Mouse (Mus musculus): Measurements from ENCODE around the gene Retsat. TPM values are rescaled to one million over a fixed set of nuclear protein-coding genes. Genes with fewer than 3 reads are reported as not detected.

Gene Retsat
- polyA plus RNA-seq, 1 experiment from 2014 or later, result 7.0 TPM

DNA sequence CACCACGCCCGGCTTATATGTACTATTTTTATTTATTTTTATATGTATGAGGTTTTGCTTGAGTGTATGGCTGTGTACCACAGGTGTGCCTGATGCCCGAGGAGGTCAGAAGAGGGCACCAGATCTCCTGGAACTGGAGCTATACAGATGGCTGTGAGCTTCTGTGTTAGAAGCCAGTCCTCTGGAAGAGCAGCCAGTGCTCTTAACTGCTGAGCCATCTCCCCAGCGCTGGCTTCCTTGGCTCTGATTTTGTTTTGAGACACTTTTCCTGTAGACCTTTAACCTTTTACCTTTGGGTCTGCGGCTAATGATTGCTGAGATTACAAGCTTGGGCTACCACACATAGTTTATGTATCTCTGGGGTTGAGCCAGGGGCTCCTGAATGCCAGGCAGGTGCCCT is 30.8 kb upstream of the Retsat start:
- Histone ChIP-seq H3K4me3 (no peak overlapping the region), H3K4me1 (replicated peaks) (peaks cover 5% of the 10 kb centered on the region; the same call in 1 of the 2 replicates), H3K27me3 (no peaks in the 10 kb centered on the region), H3K36me3 (0 out of 2 replicates have a peak, but pooled peaks cover 7% of the 10 kb centered on the region), H3K9me3 (no peaks in the 10 kb centered on the region), H3K9ac (no peak overlapping the region), H3K27ac (replicated peaks) (no peak overlapping the region), H3K4me2 (no peak overlapping the region)
- 86% methylated on average over 5 of the region's 5 CpGs for WGBS
- no peak for ATAC-seq (ENCODE audit: low FRiP score, low read depth)

GRCm38 (mm10) chr6:72568736-72569135 is 29.5 kb upstream of the Retsat start:
- no peaks in the 10 kb centered on the region for H3K27me3 ChIP-seq
- no peak overlapping the region for H3K4me2 ChIP-seq
- no peak overlapping the region for H3K4me3 ChIP-seq
- no peak overlapping the region for H3K9ac ChIP-seq
- no peak for ATAC-seq (ENCODE audit: low FRiP score, low read depth)
- H3K36me3 ChIP-seq, result peaks cover 10% of the 10 kb centered on the region; the same call in 1 of the 2 replicates
- no peak overlapping the region for H3K27ac ChIP-seq (replicated peaks)
- peaks cover 5% of the 10 kb centered on the region; the same call in 1 of the 2 replicates for H3K4me1 ChIP-seq (replicated peaks)
- H3K9me3 ChIP-seq, result no peaks in the 10 kb centered on the region
- WGBS, result 90% methylated on average over 10 of the region's 10 CpGs

GRCm38 (mm10) chr6:72570644-72571397 is 27.5 kb upstream of the Retsat start:
- no peaks in the 10 kb centered on the region for H3K9me3 ChIP-seq
- WGBS, result 88% methylated on average over 10 of the region's 10 CpGs
- H3K36me3 ChIP-seq, result peaks cover 19% of the 10 kb centered on the region; the same call in 1 of the 2 replicates
- no peak overlapping the region for H3K9ac ChIP-seq
- ATAC-seq (ENCODE audit: low FRiP score, low read depth), result no peak
- H3K4me1 ChIP-seq (replicated peaks), result peaks cover 2% of the 10 kb centered on the region; the same call in 1 of the 2 replicates
- H3K27me3 ChIP-seq, result no peaks in the 10 kb centered on the region
- no peak overlapping the region for H3K4me3 ChIP-seq
- H3K27ac ChIP-seq (replicated peaks), result no peak overlapping the region
- H3K4me2 ChIP-seq, result no peak overlapping the region

- no peaks in the 10 kb centered on the region for H3K27me3 ChIP-seq
- H3K4me2 ChIP-seq, result no peak overlapping the region
- H3K4me1 ChIP-seq (replicated peaks), result no peaks in the 10 kb centered on the region
- H3K4me3 ChIP-seq, result no peak overlapping the region
- H3K27ac ChIP-seq (replicated peaks), result no peak overlapping the region
- WGBS, result 45% methylated on average over 3 of the region's 3 CpGs
- no peak for ATAC-seq (ENCODE audit: low FRiP score, low read depth)
- no peaks in the 10 kb centered on the region for H3K9me3 ChIP-seq
- no peak overlapping the region for H3K9ac ChIP-seq
- H3K36me3 ChIP-seq, result peaks cover 24% of the 10 kb centered on the region
These were observed 26.4 kb upstream of the Retsat start for GRCm38 (mm10) chr6:72571826-72572225.

DNA sequence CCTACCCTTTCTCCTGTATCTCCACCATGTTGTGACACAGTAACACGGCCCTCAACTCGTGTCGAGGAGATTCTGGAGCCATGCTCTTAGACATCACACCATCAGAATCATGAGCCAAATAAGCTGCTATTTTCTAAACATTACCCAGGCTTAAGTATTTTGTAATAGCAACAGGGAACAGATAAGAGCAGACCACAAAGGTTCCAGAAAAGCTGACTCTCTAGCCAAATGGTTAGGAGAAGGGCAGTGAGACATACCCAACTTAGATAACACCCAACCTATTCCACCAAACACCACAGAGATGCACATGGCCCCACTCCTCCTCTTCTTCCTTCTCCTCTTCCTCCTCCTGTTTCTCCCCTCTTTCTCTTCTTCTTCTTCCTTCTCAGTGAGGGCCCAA is 22.2 kb upstream of the Retsat start:
- H3K27ac ChIP-seq (replicated peaks), result no peak overlapping the region
- H3K27me3 ChIP-seq, result no peaks in the 10 kb centered on the region
- H3K4me2 ChIP-seq, result no peak overlapping the region
- no peaks in the 10 kb centered on the region for H3K4me1 ChIP-seq (replicated peaks)
- no peak for ATAC-seq (ENCODE audit: low FRiP score, low read depth)
- no peak overlapping the region for H3K4me3 ChIP-seq
- WGBS, result 95% methylated on average over 3 of the region's 3 CpGs
- no peaks in the 10 kb centered on the region for H3K9me3 ChIP-seq
- H3K36me3 ChIP-seq, result peaks cover 28% of the 10 kb centered on the region
- H3K9ac ChIP-seq, result no peak overlapping the region

DNA sequence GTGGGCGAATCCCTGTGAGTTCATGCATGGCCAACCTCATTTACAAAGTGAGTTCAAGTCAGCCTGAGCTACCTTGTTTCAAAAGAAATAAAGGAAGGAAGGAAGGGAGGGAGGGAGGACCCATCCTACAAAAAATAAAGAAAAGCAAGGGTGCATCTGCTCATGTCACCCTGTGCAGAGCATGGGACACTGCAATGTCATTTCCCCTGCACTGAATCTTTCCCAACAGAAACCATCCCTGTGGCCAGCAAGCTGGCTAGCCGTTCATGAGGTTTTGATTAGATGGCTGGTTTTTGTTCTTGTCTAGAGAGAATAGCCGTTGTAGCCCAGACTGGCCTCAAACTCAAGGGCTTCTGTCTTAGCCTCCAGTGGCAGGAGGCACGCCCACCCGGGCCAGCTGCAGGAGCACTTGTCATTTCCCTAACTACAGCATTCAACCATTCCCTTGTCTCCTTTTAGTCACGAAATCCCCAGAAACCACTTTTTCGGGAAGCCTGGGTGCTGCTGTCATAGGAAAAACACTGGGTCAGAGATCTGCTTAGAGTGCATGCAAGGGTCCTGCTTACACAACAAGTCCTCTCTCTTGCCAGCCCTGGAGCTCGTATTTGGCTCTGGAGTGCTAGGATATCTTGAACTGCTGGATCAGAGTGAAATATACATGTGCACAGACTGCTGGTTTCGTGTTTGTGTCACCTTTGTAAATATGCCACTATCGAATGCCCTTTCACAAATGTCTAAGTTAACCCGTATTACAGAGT is 16.5 kb upstream of the Retsat start:
- no peaks in the 10 kb centered on the region for H3K4me1 ChIP-seq (replicated peaks)

DNA sequence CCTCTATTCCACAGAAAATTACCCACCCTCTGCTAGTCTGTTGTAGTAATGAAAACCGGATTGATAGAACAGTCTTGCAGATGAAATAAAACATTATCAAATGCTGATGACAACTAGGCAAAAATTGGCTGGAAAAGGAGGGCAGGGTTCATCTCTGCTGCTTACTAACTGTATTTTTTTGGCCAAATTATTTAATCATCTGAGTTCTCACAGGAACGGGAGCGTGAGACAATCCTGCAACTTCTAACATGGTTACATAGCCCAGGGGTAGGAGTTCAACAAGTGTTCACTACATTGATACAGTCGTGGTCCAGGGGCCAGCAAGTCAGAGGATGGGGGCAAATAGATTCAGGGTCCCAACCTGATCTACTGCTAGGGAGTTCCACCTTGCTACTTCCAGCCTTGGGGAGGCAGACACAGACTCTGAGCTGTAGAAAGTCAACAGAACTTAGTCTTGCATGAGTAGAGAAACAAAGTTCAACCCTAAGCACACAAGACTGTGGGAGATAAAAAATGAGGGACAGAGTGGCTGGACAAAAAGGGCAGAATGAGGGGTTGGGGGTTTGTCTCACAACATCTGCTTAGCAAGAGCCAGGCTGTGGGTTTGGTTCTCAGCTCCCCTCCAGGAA is 14.9 kb upstream of the Retsat start:
- WGBS, result 91% methylated on average over 4 of the region's 4 CpGs

More for the DNA sequence above, 16.5 kb upstream of the Retsat start:
- Histone ChIP-seq H3K36me3 (peaks cover 11% of the 10 kb centered on the region), H3K9me3 (no peaks in the 10 kb centered on the region), H3K9ac (no peak overlapping the region), H3K4me2 (no peak overlapping the region), H3K27me3 (no peaks in the 10 kb centered on the region), H3K27ac (replicated peaks) (no peak overlapping the region), H3K4me3 (no peak overlapping the region)
- no peak for ATAC-seq (ENCODE audit: low FRiP score, low read depth)
- 82% methylated on average over 11 of the region's 11 CpGs for WGBS

DNA sequence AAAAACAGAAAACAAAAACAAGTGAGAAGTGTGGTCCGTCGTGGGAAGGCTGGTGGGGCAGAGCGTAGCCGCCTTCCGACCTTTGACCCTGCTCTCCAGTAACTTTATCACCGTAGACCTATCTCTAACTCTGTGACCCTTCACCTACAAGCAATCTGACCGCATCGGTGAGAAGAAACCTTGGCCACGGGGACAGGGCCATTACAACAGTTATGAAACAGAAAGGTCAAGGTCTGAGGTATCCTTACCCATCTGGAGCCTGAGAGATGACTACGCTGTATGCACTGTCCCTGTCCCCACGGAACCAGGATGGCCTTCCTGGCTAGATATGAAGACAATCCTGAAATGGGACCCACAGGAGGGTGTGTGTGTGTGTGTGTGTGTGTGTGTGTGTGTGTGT is 14.1 kb upstream of the Retsat start:
- no peaks in the 10 kb centered on the region for H3K27me3 ChIP-seq
- H3K9ac ChIP-seq, result no peak overlapping the region
- no peak overlapping the region for H3K27ac ChIP-seq (replicated peaks)
- 89% methylated on average over 11 of the region's 11 CpGs for WGBS
- H3K4me3 ChIP-seq, result no peak overlapping the region
- H3K4me2 ChIP-seq, result no peak overlapping the region
- H3K4me1 ChIP-seq (replicated peaks), result no peaks in the 10 kb centered on the region
- no peaks in the 10 kb centered on the region for H3K9me3 ChIP-seq
- no peak for ATAC-seq (ENCODE audit: low FRiP score, low read depth)
- peaks cover 7% of the 10 kb centered on the region for H3K36me3 ChIP-seq

More for the DNA sequence above, 14.9 kb upstream of the Retsat start:
- Histone ChIP-seq H3K4me2 (no peak overlapping the region), H3K4me3 (no peak overlapping the region), H3K27me3 (no peaks in the 10 kb centered on the region), H3K27ac (replicated peaks) (no peak overlapping the region), H3K36me3 (peaks cover 7% of the 10 kb centered on the region), H3K9me3 (no peaks in the 10 kb centered on the region), H3K9ac (no peak overlapping the region), H3K4me1 (replicated peaks) (no peaks in the 10 kb centered on the region)
- no peak for ATAC-seq (ENCODE audit: low FRiP score, low read depth)

GRCm38 (mm10) chr6:72586701-72587100 is 11.6 kb upstream of the Retsat start:
- Histone ChIP-seq H3K27me3 (no peaks in the 10 kb centered on the region), H3K9me3 (no peaks in the 10 kb centered on the region), H3K36me3 (no peaks in the 10 kb centered on the region), H3K4me2 (no peak overlapping the region), H3K9ac (no peak overlapping the region), H3K4me3 (no peak overlapping the region), H3K4me1 (replicated peaks) (no peaks in the 10 kb centered on the region), H3K27ac (replicated peaks) (no peak overlapping the region)
- no peak for ATAC-seq (ENCODE audit: low FRiP score, low read depth)
- WGBS, result 86% methylated on average over 3 of the region's 3 CpGs

- no peak overlapping the region for H3K27ac ChIP-seq (replicated peaks)
- no peak for ATAC-seq (ENCODE audit: low FRiP score, low read depth)
- H3K9ac ChIP-seq, result no peak overlapping the region
- no peak overlapping the region for H3K4me2 ChIP-seq
- no peaks in the 10 kb centered on the region for H3K4me1 ChIP-seq (replicated peaks)
- H3K9me3 ChIP-seq, result no peaks in the 10 kb centered on the region
- H3K4me3 ChIP-seq, result no peak overlapping the region
- no peaks in the 10 kb centered on the region for H3K27me3 ChIP-seq
- H3K36me3 ChIP-seq, result no peaks in the 10 kb centered on the region
These were observed 10.0 kb upstream of the Retsat start for GRCm38 (mm10) chr6:72588307-72588706.

DNA sequence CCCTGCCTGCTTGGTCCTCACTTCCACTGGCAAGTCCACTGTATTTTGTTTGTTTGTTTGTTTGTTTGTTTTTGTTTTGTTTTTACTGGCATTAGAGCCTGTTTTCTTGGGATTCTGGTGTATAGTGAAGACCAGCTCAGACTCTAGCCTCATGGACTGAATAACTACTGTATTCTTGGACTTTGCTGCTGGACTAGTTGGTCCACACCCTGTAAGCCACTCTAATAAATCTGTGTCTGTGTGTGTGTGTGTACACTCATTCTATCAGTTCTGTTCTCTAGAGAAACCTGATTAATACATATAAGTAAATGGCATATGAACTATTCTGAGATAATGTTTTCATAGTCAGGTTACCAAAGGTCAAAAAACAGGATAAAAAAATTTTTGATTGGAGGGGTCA is 8.2 kb upstream of the Retsat start:
- Histone ChIP-seq H3K9me3 (no peaks in the 10 kb centered on the region), H3K27ac (replicated peaks) (no peak overlapping the region), H3K9ac (no peak overlapping the region), H3K4me2 (no peak overlapping the region), H3K4me3 (no peak overlapping the region), H3K36me3 (no peaks in the 10 kb centered on the region), H3K27me3 (no peaks in the 10 kb centered on the region), H3K4me1 (replicated peaks) (no peaks in the 10 kb centered on the region)
- no peak for ATAC-seq (ENCODE audit: low FRiP score, low read depth)
